Mouse (Mus musculus): Measurements from ENCODE around the gene Afap1l2.

Afap1l2 gene

GRCm38 (mm10) chr19:57007291-57007690 lies 737 bp downstream of the Afap1l2 start:
- no peak for DNase-seq (ENCODE audit: low read depth, low spot score)

DNA sequence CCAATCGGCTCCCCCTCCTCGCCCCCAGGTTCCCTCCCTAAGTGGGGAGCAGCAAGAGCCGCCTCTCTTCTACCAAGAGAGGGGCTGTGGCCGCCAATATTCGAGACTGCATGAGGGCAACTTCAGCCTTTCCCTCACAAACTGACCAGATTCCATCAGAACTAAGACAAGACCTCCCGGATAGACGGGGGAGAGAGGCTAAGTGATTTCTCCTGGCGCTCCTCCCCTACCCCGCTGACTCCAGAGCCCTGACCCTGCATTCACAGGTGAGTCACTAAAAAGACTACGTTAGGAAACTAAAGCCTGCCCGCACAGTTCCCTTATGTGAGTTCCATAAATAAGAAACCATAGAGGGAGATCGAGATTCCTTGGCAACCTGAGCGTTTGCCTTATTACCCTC lies 1.2 kb downstream of the Afap1l2 start:
- DNase-seq (ENCODE audit: low read depth, low spot score), result no peak

GRCm38 (mm10) chr19:57005062-57005461 lies 3.0 kb downstream of the Afap1l2 start:
- DNase-seq (ENCODE audit: low read depth, low spot score), result no peak

- DNase-seq (ENCODE audit: low read depth, low spot score), result no peak
These were observed 4.6 kb downstream of the Afap1l2 start for GRCm38 (mm10) chr19:57003460-57003810.

GRCm38 (mm10) chr19:57002741-57003459 lies 5.1 kb downstream of the Afap1l2 start:
- no peak for DNase-seq (ENCODE audit: low read depth, low spot score)

DNA sequence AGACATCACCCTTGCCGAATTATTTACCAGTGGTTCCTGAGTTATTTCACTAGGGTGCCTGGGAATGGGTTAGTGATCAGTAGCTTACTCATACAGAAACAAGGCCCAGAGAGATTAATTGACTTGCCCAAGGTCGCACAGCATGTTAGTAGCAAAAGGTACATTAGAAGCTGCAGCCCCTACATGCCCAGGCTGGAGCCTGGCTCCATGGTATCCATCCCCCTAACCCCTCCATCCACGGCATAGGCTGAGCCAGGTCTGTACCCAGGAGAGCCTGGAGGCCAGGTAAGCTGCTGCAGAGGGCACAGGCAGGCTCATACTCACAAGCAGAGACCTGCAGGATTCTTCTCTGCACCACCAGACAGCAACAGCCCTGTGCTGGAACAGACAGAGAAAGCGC lies 6.1 kb downstream of the Afap1l2 start:
- DNase-seq (ENCODE audit: low read depth, low spot score), result no peak

- no peak for DNase-seq (ENCODE audit: low read depth, low spot score)
These were observed 7.4 kb downstream of the Afap1l2 start for GRCm38 (mm10) chr19:57000592-57000991.

GRCm38 (mm10) chr19:56999781-57000180 lies 8.2 kb downstream of the Afap1l2 start:
- no peak for DNase-seq (ENCODE audit: low read depth, low spot score)

- DNase-seq (ENCODE audit: low read depth, low spot score), result no peak
These were observed 9.1 kb downstream of the Afap1l2 start for GRCm38 (mm10) chr19:56998910-56999309.

GRCm38 (mm10) chr19:56998331-56998730 lies 9.7 kb downstream of the Afap1l2 start:
- no peak for DNase-seq (ENCODE audit: low read depth, low spot score)

GRCm38 (mm10) chr19:56997164-56997599 lies 10.8 kb downstream of the Afap1l2 start:
- peak; percentile 65 for DNase-seq (ENCODE audit: low read depth, low spot score)

DNA sequence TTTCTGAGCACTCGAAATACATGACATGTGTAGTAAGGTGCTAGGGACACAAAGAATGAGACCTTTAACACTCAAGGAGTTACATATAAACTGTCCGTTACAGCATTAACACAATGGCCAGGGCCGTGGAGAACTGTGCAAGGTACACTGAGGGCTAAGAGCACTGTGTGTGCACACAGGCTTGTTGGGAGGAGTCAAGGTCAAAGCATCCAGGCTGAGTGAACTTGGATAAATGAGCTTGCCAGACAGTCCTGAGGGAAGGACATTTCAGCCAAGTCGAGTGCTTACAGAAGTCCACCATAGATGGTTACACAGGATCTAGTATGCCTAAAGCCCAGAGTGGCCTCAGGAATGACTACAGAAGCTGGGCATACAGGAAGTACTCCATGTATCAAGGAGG lies 12.6 kb downstream of the Afap1l2 start:
- no peak for DNase-seq (ENCODE audit: low read depth, low spot score)

- DNase-seq (ENCODE audit: low read depth, low spot score), result no peak
These were observed 13.4 kb downstream of the Afap1l2 start for GRCm38 (mm10) chr19:56994653-56995052.

- DNase-seq (ENCODE audit: low read depth, low spot score), result no peak
These were observed 14.3 kb downstream of the Afap1l2 start for GRCm38 (mm10) chr19:56993763-56994162.

- no peak for DNase-seq (ENCODE audit: low read depth, low spot score)
These were observed 15.0 kb downstream of the Afap1l2 start for GRCm38 (mm10) chr19:56992978-56993545.

GRCm38 (mm10) chr19:56990367-56991111 lies 17.5 kb downstream of the Afap1l2 start:
- peak; percentile 88 for DNase-seq (ENCODE audit: low read depth, low spot score)

GRCm38 (mm10) chr19:56989171-56989570 lies 18.9 kb downstream of the Afap1l2 start:
- no peak for DNase-seq (ENCODE audit: low read depth, low spot score)

GRCm38 (mm10) chr19:56984229-56984628 lies 23.8 kb downstream of the Afap1l2 start:
- no peak for DNase-seq (ENCODE audit: low read depth, low spot score)

GRCm38 (mm10) chr19:56983757-56984156 lies 24.3 kb downstream of the Afap1l2 start:
- no peak for DNase-seq (ENCODE audit: low read depth, low spot score)

DNA sequence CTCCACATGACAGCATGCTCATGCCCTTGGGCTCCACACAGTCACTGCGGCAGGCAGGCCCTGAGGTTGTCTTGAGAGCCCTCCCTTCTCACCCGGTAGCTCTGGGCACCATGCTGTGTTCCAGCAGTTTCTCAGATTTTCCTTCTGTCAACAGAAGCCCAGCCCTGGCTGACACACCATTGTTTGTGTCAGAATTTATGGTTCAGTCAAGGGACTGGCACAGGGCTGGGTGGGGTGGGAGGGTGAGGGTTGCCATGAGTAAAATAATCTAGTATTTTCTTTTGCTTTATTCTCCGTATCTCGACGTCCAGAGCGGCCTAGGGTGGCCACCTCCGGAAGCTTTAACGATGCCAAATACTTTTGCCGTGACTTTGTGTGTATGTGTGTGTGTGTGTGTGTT lies 26.3 kb downstream of the Afap1l2 start:
- no peak for DNase-seq (ENCODE audit: low read depth, low spot score)

DNA sequence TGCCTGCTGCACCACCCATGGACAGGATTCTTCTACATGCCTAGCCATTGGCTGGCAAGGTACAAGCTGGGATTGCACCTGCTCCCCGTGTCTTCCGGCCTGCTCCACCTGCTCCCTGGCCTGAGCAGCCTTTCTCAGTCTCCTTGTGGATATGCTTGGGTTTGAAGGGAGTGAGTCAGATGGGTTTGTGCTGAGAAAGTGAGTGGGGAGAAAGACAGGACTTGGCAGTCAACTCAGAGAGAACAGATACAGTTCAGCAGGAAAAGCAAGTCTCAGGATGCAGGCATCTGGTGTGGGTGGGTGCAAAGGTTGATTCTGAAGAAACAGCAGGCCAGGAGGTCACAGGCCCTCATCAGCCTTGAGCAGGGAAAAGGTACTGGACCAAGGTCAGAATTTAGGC lies 27.2 kb downstream of the Afap1l2 start:
- no peak for DNase-seq (ENCODE audit: low read depth, low spot score)

- no peak for DNase-seq (ENCODE audit: low read depth, low spot score)
These were observed 30.8 kb downstream of the Afap1l2 start for GRCm38 (mm10) chr19:56976962-56977948.
